Mouse (Mus musculus) intestine, embryonic 16.5 days (tissue): Measurements from ENCODE around the gene Mmp21. TPM values are rescaled to one million over a fixed set of nuclear protein-coding genes. Genes with fewer than 3 reads are reported as not detected.

Experiments used
- ATAC-seq: fragments of 200-750 bp; cut with Nextera tagmentation; 2 replicates; pipeline ENCODE4 v1.8.0; 2017; ENCODE audit warnings: moderate TSS enrichment, moderate library complexity
- H3K27ac ChIP-seq: fragments of 300-500 bp; sonication (generic); 2 replicates; pipeline ENCODE4 v1.5.1; 2014; ENCODE audit warnings: mild to moderate bottlenecking, low read length
- H3K27me3 ChIP-seq: fragments of 300-500 bp; sonication (generic); replicated peaks from 2 replicates; pipeline ENCODE4 v1.6.1; 2014; ENCODE audit warnings: low read length, control low read depth, mixed read lengths; ENCODE audit not compliant: control insufficient read depth, insufficient read depth
- H3K36me3 ChIP-seq: fragments of 300-500 bp; sonication (generic); 2 replicates; pipeline ENCODE4 v1.6.1; 2014; ENCODE audit warnings: low read length, control low read depth; ENCODE audit not compliant: control insufficient read depth, insufficient read depth
- H3K4me1 ChIP-seq: fragments of 300-500 bp; sonication (generic); 2 replicates; pipeline ENCODE4 v1.6.1; 2014; ENCODE audit warnings: low read length, control low read depth, mixed read lengths; ENCODE audit not compliant: control insufficient read depth, insufficient read depth
- H3K4me2 ChIP-seq: fragments of 300-500 bp; sonication (generic); 2 replicates; pipeline ENCODE4 v1.6.1; 2014; ENCODE audit warnings: low read depth, low read length, control low read depth
- H3K4me3 ChIP-seq: fragments of 300-500 bp; sonication (generic); 2 replicates; pipeline ENCODE4 v1.5.1; 2014; ENCODE audit warnings: mild to moderate bottlenecking, low read length
- H3K9ac ChIP-seq: fragments of 300-500 bp; sonication (generic); 2 replicates; pipeline ENCODE4 v1.6.1; 2014; ENCODE audit warnings: low read depth, low read length
- H3K9me3 ChIP-seq: fragments of 300-500 bp; sonication (generic); 2 replicates; pipeline ENCODE4 v1.6.1; 2016; ENCODE audit warnings: low read length, control low read depth; ENCODE audit not compliant: control insufficient read depth
- WGBS: fragments of 180-500 bp; shearing (Covaris S2); extraction: QIAGEN DNeasy Blood & Tissue Kit; methylation state at CpG from one replicate; pipeline ENCODE4 v1.1.7; 2014; 5-methylcytosine and 5-hydroxymethylcytosine counted together
- polyA plus RNA-seq: library from polyadenylated mRNA; unstranded; fragments of >200 nt; fragmentation: Nextera tagmentation; extraction: Ambion mirVana; gene quantifications from 2 replicates; pipeline ENCODE4 v1.2.1, GENCODE M21; 2015

The Mmp21 gene
- polyA plus RNA-seq, 1 experiment from 2014 or later, result not detected

DNA sequence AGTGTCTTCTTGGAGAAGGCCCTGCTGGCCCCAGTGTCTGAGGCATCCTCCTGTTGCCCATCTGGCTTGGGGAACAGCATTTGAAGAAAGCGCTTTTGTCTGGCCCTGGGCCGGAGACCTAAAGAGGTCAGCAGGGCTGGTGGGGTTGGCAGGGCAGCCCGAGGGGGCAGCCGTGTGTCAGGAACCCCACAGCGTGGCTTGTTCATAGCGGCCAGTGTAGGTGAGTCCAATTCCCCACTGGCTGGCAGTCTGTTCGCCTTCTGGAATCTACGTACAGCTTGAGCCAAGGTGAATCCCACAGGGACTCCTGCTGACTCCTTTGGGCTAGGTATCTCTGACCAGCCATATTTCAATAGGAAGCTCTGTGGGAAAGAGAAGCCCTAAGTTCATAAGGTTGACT lies 1.1 kb downstream of the Mmp21 start:
- Histone ChIP-seq H3K27me3 (no peaks in the 10 kb centered on the region), H3K4me2 (no peak overlapping the region), H3K9me3 (no peaks in the 10 kb centered on the region), H3K36me3 (0 out of 2 replicates have a peak, but pooled peaks cover 4% of the 10 kb centered on the region), H3K9ac (no peak overlapping the region), H3K4me1 (no peaks in the 10 kb centered on the region), H3K27ac (no peak overlapping the region), H3K4me3 (no peak overlapping the region)
- no peak for ATAC-seq
- WGBS, result 95% methylated on average over 8 of the region's 8 CpGs

DNA sequence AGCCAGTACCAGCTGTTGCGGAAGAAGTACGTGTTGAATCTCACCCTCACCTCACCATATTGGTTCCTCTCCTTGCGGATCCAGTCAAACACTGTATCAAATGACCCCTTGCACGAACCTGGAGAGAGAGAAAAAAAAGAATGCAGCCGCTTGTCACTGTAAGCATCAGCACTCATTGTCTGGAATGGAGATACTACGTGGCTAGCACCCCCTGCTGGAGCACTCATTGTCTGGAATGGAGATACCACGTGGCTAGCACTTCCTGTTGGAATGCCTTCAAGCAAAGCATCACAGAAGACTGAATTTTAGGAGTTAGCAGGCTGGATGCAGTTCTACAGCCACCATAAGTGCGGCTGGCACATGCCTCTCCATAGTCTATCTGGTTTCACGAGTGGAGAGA lies 3.9 kb downstream of the Mmp21 start:
- 68% methylated on average over 9 of the region's 9 CpGs for WGBS
- H3K4me3 ChIP-seq, result no peak overlapping the region
- peaks cover 15% of the 10 kb centered on the region; the same call in 1 of the 2 replicates for H3K36me3 ChIP-seq
- H3K4me1 ChIP-seq, result no peaks in the 10 kb centered on the region
- ATAC-seq, result no peak
- no peak overlapping the region for H3K27ac ChIP-seq
- no peaks in the 10 kb centered on the region for H3K9me3 ChIP-seq
- H3K9ac ChIP-seq, result no peak overlapping the region
- H3K27me3 ChIP-seq, result no peaks in the 10 kb centered on the region
- no peak overlapping the region for H3K4me2 ChIP-seq

DNA sequence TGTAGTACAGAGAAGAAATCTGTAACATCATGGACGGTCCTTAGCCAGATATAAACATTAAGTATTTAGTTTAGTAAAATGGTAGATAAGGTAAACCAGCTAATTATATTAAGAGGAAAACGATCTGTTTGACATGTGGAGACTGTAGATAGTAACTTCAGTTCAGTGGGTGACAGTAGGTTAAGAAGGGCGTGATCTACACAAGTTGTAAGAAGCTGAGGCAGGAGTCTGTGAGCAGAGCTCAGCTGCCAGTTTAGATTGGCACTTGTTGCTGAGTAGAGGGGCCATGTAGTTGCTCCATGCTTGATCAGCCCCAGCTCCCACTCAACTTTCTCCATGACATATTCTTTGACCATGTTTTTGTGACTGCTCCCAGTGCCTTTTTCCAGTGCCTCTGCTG lies 9.0 kb downstream of the Mmp21 start:
- Histone ChIP-seq H3K27ac (no peak overlapping the region), H3K9ac (no peak overlapping the region), H3K4me3 (no peak overlapping the region), H3K9me3 (no peaks in the 10 kb centered on the region), H3K4me1 (no peaks in the 10 kb centered on the region), H3K27me3 (no peaks in the 10 kb centered on the region), H3K36me3 (peaks cover 18% of the 10 kb centered on the region; the same call in 1 of the 2 replicates), H3K4me2 (no peak overlapping the region)
- WGBS, result 86% methylated on average over 3 of the region's 3 CpGs
- ATAC-seq, result no peak

DNA sequence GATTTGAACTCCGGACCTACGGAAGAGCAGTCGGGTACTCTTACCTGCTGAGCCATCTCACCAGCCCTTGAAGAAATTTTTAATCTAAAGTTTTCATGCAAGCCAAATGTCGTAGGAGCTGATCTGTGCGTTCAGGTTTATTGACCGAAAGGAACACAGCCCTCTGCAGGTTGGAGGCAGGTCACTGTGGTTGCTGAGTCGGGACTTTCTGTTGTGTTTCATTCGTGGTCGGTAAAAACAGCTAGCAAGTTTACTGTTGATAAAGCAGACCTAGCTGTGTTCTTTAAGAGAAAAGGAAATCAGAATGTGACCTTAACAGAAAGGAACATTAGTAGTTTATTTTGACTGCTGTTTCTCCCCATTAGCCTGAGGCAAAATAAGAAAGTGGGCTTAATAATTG lies 9.9 kb downstream of the Mmp21 start:
- no peak overlapping the region for H3K9ac ChIP-seq
- no peak overlapping the region for H3K4me3 ChIP-seq
- no peak overlapping the region for H3K27ac ChIP-seq
- no peak for ATAC-seq
- no peaks in the 10 kb centered on the region for H3K9me3 ChIP-seq
- H3K27me3 ChIP-seq, result no peaks in the 10 kb centered on the region
- H3K36me3 ChIP-seq, result peaks cover 18% of the 10 kb centered on the region; the same call in 1 of the 2 replicates
- 93% methylated on average over 9 of the region's 9 CpGs for WGBS
- no peak overlapping the region for H3K4me2 ChIP-seq
- H3K4me1 ChIP-seq, result no peaks in the 10 kb centered on the region

DNA sequence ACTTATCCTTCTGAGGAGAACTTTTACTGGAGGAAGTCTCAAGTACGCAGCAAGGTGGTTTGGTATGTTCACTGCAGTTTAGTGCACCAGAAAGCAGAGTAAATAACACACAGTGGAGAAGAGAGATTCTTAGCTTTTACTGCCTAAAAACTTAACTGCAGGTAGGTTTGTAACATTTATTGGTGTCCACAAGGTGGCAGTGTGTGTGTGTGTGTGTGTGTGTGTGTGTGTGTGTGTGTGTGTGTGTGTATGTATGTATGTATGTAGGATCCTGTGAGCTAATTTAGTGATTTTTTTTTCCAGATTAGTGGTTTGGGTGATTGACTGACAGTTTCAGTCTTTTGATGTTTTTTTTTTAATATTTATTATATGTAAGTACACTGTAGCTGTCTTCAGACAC lies 10.8 kb downstream of the Mmp21 start:
- no peak overlapping the region for H3K27ac ChIP-seq
- H3K4me2 ChIP-seq, result no peak overlapping the region
- H3K4me3 ChIP-seq, result no peak overlapping the region
- 84% methylated on average over 1 of the region's 1 CpGs for WGBS
- ATAC-seq, result no peak
- H3K27me3 ChIP-seq, result no peaks in the 10 kb centered on the region
- H3K9ac ChIP-seq, result no peak overlapping the region
- H3K36me3 ChIP-seq, result peaks cover 18% of the 10 kb centered on the region; the same call in 1 of the 2 replicates
- no peaks in the 10 kb centered on the region for H3K9me3 ChIP-seq
- H3K4me1 ChIP-seq, result no peaks in the 10 kb centered on the region

DNA sequence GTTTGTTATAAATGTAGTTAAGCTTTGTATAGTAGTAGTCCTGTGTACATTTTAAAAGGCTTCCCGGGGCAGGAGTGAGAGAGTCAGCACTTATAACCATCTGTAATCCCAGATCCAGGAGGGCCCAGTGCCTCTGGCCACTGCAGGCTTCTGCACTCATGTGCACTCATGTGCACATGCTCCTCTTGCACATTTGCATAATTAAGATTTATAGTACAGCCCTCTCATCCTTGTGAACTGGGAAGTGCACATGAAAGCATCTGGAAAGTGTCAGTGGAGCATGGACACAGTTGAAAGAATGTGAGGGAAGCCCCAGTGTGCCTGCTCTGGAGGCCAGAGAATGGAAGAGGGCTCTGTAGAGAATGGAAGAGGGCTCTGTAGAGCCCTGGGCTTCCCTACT lies 17.4 kb downstream of the Mmp21 start:
- Histone ChIP-seq H3K9me3 (no peaks in the 10 kb centered on the region), H3K27ac (no peak overlapping the region), H3K4me1 (no peaks in the 10 kb centered on the region), H3K36me3 (peaks cover 11% of the 10 kb centered on the region; the same call in 1 of the 2 replicates), H3K4me2 (no peak overlapping the region), H3K9ac (no peak overlapping the region), H3K27me3 (no peaks in the 10 kb centered on the region), H3K4me3 (no peak overlapping the region)
- WGBS, result 84% methylated on average over 1 of the region's 1 CpGs
- ATAC-seq, result no peak

DNA sequence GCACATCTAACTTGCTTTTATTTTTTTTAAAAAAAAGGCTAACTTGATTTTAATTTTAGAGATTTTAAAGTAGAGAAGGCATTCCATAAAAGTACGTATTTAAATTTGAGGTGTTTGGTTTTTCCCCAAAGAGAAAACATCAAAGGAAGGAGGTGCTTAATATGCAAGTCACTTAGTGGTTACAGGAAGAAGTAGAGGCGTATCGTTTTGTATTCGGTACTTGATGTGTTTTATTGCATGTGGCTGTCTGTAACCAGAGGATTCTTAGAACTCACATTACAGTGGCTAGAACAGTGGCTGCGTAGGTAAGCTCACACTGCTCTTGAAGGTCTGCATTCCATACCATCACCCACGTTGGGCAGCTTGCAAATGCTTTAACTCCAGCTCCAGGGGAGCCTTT lies 34.1 kb downstream of the Mmp21 start:
- no peaks in the 10 kb centered on the region for H3K27me3 ChIP-seq
- no peaks in the 10 kb centered on the region for H3K9me3 ChIP-seq
- 91% methylated on average over 6 of the region's 6 CpGs for WGBS
- ATAC-seq, result no peak
- no peak overlapping the region for H3K27ac ChIP-seq
- H3K4me2 ChIP-seq, result no peak overlapping the region
- H3K4me3 ChIP-seq, result no peak overlapping the region
- H3K4me1 ChIP-seq, result no peaks in the 10 kb centered on the region
- H3K9ac ChIP-seq, result no peak overlapping the region
- peaks cover 19% of the 10 kb centered on the region for H3K36me3 ChIP-seq

DNA sequence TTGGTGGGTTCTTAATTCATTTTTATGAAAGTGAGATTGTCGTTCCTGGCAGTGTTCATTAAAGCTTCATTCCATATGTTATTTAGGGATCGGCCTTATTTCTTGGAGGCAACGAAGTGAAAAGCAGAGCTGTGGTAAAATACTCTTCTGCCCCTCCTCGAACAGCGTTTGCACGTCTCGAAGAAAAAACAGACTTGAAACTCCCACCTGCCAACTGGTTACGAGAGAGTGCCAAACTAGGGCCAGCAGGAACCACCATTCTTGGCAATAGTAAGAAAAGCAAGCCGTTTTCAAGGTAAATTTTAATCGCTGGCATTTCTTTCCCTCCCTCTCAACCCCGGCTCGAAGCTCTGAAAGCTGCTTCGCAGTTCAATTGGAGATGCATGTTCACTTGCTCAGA lies 41.0 kb downstream of the Mmp21 start:
- H3K9ac ChIP-seq, result no peak overlapping the region
- 84% methylated on average over 13 of the region's 13 CpGs for WGBS
- peaks cover 11% of the 10 kb centered on the region for H3K4me1 ChIP-seq

DNA sequence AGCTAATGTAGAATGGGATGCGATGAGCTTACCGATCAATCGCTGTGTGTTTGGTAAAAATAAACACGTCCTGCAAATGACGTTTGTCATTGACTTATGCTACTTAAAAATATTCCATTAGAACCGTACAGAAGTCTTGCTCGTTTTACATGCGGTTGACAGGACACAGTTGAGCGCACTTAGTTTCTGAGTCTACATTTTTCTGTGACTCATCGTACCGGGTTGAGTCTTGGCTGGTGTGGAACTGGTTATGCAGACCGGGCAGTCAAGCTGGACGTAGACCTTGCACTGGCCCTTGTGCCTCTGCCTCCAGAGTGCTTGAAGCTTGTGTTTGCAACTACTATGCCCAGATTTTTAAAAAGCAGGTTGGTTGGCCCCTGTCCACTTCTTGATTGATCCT lies 41.6 kb downstream of the Mmp21 start:
- ATAC-seq, result no peak
- H3K9me3 ChIP-seq, result no peaks in the 10 kb centered on the region
- H3K36me3 ChIP-seq, result peaks cover 10% of the 10 kb centered on the region; the same call in 1 of the 2 replicates
- peak overlapping the region; percentile 95 for H3K4me3 ChIP-seq
- WGBS, result 4% methylated on average over 13 of the region's 13 CpGs
- H3K27me3 ChIP-seq, result no peaks in the 10 kb centered on the region
- H3K4me2 ChIP-seq, result peak overlapping the region; percentile 78
- H3K4me1 ChIP-seq, result peaks cover 11% of the 10 kb centered on the region
- peak overlapping the region; percentile 98 for H3K9ac ChIP-seq
- H3K27ac ChIP-seq, result peak overlapping the region; percentile 89

More for the DNA sequence above, 41.0 kb downstream of the Mmp21 start:
- H3K27me3 ChIP-seq, result no peaks in the 10 kb centered on the region
- H3K27ac ChIP-seq, result no peak overlapping the region
- H3K4me3 ChIP-seq, result peak overlapping the region; percentile 95; the same call in 1 of the 2 replicates
- peaks cover 13% of the 10 kb centered on the region; the same call in 1 of the 2 replicates for H3K36me3 ChIP-seq
- ATAC-seq, result no peak
- peak overlapping the region; percentile 78 for H3K4me2 ChIP-seq
- H3K9me3 ChIP-seq, result no peaks in the 10 kb centered on the region
